Mouse (Mus musculus): ENCODE measurements around the gene Pon1. TPM values are rescaled to one million over a fixed set of nuclear protein-coding genes. Genes with fewer than 3 reads are reported as not detected.

Gene Pon1
- polyA plus RNA-seq, 1 experiment = not detected

DNA sequence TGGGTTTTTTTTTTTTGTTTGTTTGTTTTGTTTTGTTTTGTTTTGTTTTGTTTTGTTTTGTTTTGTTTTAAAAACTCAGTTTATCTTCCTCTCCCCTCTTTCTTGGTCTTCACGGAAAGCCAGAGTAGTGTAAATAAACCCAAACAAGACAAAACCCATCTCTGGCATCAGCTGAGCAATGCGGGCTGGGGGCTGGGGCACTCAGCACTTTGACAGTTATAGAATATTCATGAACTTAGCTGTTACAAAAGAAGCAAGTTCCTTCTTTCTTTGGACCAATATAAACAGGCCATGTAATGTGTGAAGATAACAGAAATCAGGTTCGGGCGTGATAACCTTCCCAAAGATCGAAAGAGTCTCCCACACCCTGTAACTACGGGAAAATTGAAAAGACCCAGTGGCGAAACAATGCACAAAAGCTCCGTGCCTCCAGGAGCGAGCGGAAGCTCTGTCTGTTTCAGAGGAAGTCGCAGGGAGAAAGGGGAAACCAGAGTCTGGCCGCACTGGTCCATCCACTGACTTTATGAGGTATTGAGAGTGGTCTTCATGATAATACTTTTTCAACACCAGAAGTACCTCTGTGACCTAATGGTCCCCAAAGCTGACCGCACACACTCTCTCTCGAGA, 26.6 kb downstream of the Pon1 start:
- WGBS = 37% methylated on average over 14 of the region's 14 CpGs
- H3K4me1 ChIP-seq (ENCODE audit: control insufficient read depth, insufficient read depth, low read length) = no peaks in the 10 kb centered on the region
- TF ChIP-seq POLR2A (IDR thresholded peaks at IDR 0.05; ENCODE audit: insufficient read depth, low read depth, low read length) (no peak), CTCF (IDR thresholded peaks at IDR 0.05; ENCODE audit: insufficient read depth, low read depth, low read length) (no peak)
- no peak overlapping the region for H3K27ac ChIP-seq (ENCODE audit: insufficient read depth, low read depth, low read length)
- no peak overlapping the region for H3K4me3 ChIP-seq (ENCODE audit: insufficient read depth, low read depth, low read length)

DNA sequence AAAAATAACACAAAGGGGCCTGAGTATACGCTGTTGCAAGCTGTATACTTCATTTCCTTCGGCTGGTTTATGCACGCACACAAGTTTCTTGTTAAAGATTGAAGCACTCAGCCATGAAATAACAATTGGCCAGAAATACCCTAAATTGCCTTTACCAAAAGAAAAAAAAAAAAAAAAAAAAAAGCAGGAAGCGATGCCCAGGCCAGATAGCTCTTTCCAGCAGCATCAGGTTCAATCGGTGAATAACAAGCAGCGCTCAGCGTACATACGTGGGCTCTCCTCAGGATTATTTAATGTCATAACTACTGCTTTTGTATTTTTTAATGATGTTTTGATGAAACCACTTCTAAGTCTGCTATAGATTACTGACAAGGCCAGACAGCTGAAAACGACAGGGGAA, 28.9 kb downstream of the Pon1 start:
- 77% methylated on average over 9 of the region's 9 CpGs for WGBS
- Histone ChIP-seq H3K4me3 (ENCODE audit: insufficient read depth, low read depth, low read length) (no peak overlapping the region), H3K4me1 (ENCODE audit: control insufficient read depth, insufficient read depth, low read length) (no peaks in the 10 kb centered on the region), H3K27ac (ENCODE audit: insufficient read depth, low read depth, low read length) (no peak overlapping the region)
- TF ChIP-seq POLR2A (IDR thresholded peaks at IDR 0.05; ENCODE audit: insufficient read depth, low read depth, low read length) (no peak), CTCF (IDR thresholded peaks at IDR 0.05; ENCODE audit: insufficient read depth, low read depth, low read length) (no peak)

DNA sequence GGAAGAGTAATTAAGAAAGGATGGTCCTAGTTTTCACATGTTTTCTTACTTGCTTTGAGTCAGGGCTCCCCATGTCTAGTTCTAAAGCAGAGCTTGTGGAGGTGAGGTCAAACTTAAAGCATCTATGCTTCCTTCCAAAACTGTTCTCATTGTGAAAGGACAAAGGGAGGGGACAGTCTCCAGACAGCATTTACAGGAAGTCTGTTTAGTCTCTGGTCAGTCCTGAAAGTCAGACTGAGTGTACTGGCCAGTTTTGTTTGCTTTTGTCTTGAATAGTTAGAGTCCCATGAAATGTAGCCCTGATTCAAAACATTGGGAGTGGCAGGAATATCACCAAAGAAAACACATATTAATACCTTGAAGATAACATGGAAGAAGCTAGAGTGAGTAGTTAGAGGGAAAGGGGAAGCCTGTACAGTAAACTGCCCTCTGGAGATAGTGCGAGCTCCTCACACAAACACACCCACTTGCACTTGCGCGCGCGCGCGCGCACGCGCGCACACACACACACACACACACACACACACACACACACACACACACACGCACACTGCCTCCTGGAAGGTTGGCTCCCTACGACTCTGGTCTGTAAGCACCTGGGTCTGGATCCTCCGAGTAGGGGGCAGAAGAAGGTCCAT, 30.1 kb downstream of the Pon1 start:
- Histone ChIP-seq H3K4me1 (ENCODE audit: control insufficient read depth, insufficient read depth, low read length) (no peaks in the 10 kb centered on the region), H3K4me3 (ENCODE audit: insufficient read depth, low read depth, low read length) (no peak overlapping the region), H3K27ac (ENCODE audit: insufficient read depth, low read depth, low read length) (no peak overlapping the region)
- TF ChIP-seq CTCF (IDR thresholded peaks at IDR 0.05; ENCODE audit: insufficient read depth, low read depth, low read length) (no peak), POLR2A (IDR thresholded peaks at IDR 0.05; ENCODE audit: insufficient read depth, low read depth, low read length) (no peak)
- WGBS = over 99% methylated on average over 14 of the region's 14 CpGs

DNA sequence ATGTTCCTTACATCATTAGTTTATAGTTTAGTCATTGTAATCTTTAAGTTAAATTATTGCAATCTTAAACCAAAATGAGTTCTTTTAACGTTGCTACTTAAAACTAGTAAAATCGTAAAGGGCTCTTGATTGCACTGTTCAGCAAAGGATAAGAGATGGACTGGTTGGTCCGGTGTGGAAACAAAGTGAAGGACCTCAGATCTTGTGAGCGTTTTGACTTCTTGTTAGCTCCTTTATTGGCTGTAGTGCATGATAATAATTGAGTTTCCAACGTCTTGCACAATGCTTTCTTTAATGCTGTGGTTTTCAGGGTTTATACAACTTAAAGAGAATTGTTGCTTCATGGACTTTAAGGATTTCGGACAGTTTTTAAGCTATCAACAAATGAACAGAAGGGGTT, 31.7 kb downstream of the Pon1 start:
- WGBS = 88% methylated on average over 6 of the region's 6 CpGs
- Histone ChIP-seq H3K4me3 (ENCODE audit: insufficient read depth, low read depth, low read length) (no peak overlapping the region), H3K27ac (ENCODE audit: insufficient read depth, low read depth, low read length) (no peak overlapping the region), H3K4me1 (ENCODE audit: control insufficient read depth, insufficient read depth, low read length) (no peaks in the 10 kb centered on the region)
- no peak for TF ChIP-seq CTCF (IDR thresholded peaks at IDR 0.05; ENCODE audit: insufficient read depth, low read depth, low read length)
- no peak for TF ChIP-seq POLR2A (IDR thresholded peaks at IDR 0.05; ENCODE audit: insufficient read depth, low read depth, low read length)

DNA sequence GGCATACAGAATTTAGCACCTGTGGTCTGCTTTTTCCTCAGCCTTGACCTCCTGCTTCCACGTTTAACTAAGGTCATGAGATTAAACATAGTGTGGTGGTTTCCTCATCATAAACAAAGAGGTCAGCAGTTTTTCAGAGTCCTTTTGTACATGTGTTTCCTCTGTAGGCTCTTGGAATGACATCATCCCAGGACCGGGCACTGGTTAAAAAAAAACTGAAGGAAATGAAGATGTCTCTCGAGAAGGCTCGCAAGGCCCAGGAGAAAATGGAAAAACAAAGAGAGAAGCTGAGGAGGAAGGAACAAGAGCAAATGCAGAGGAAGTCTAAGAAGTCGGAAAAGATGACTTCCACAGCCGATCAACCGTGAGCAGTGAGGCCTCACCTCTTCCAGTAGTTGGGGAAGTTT, 34.4 kb downstream of the Pon1 start:
- Histone ChIP-seq H3K27ac (ENCODE audit: insufficient read depth, low read depth, low read length) (no peak overlapping the region), H3K4me1 (ENCODE audit: control insufficient read depth, insufficient read depth, low read length) (no peaks in the 10 kb centered on the region), H3K4me3 (ENCODE audit: insufficient read depth, low read depth, low read length) (no peak overlapping the region)
- TF ChIP-seq POLR2A (IDR thresholded peaks at IDR 0.05; ENCODE audit: insufficient read depth, low read depth, low read length) (no peak), CTCF (IDR thresholded peaks at IDR 0.05; ENCODE audit: insufficient read depth, low read depth, low read length) (no peak)
- WGBS = 88% methylated on average over 7 of the region's 7 CpGs

DNA sequence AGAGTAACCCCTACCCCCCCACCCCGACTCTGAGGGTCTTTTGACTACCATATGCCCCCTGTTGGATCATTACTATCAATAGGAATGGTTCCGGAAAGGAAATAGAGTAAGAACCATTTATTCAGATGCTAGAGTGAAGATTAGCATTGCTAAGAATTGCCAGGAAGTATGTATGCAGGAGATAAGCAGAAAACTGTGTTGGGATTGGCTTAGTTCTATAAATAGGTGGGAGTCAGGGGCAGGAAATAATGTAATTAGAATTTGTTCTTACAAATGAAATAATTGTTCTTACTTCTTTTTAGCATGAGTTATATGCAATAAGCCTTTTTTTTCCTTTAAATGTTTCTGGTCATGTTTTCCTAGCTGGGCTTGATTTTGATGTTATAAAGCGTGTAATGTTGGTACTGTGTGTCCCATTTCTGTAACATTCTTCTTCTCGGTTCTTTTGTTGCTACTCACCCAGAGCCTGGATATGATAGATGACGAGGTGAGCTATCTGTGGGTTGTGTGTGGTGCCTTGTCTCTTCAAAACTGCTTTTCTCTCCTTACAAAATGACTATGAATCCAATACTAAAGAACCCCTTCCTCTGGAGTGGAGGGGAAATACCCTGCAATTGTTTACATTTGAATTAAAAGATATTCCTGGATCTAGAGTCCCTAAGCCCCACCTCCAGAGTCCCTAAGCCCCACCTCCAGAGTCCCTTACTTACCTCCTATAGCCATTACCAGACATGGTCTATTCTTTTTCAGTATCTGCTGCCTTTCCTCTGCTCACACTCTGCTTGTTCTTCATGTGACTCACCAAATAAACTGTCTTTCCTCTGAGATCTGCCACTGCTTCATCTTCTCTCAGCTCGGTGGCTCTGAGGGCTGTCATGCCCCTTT, 37.0 kb downstream of the Pon1 start:
- Histone ChIP-seq H3K4me3 (ENCODE audit: insufficient read depth, low read depth, low read length) (no peak overlapping the region), H3K4me1 (ENCODE audit: control insufficient read depth, insufficient read depth, low read length) (no peaks in the 10 kb centered on the region), H3K27ac (ENCODE audit: insufficient read depth, low read depth, low read length) (no peak overlapping the region)
- 81% methylated on average over 6 of the region's 6 CpGs for WGBS
- TF ChIP-seq CTCF (IDR thresholded peaks at IDR 0.05; ENCODE audit: insufficient read depth, low read depth, low read length) (no peak), POLR2A (IDR thresholded peaks at IDR 0.05; ENCODE audit: insufficient read depth, low read depth, low read length) (no peak)

DNA sequence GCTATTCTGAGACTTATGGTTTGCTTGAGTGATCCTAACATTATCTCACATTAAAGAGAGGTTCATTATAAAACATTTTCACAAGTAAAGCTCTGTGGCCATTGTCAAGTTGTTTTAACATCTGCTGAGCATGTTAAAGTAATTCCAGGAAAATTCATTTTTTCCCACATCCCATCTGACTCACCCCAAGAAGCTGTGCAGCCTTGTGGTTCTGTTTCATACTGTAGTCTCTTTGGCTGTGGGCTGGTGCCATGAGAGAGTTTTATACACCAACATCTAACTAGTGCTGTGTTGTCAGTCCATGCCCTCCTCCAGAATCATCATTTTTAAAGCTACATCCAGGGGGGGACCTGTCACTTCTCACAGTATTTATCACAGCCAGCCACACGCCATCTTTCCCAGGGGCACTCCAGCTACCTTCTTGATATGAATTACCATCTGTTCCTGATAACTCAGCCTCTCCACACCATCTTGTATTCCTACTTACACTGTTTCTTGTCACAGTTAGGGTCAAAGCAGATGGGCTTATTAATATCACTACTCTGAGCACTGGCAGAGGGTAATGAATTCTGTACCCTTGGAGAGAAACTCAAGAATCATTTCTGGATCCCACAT, 38.3 kb downstream of the Pon1 start:
- H3K4me3 ChIP-seq (ENCODE audit: insufficient read depth, low read depth, low read length) = no peak overlapping the region
- H3K4me1 ChIP-seq (ENCODE audit: control insufficient read depth, insufficient read depth, low read length) = no peaks in the 10 kb centered on the region
- TF ChIP-seq POLR2A (IDR thresholded peaks at IDR 0.05; ENCODE audit: insufficient read depth, low read depth, low read length) = no peak
- no peak for TF ChIP-seq CTCF (IDR thresholded peaks at IDR 0.05; ENCODE audit: insufficient read depth, low read depth, low read length)
- no peak overlapping the region for H3K27ac ChIP-seq (ENCODE audit: insufficient read depth, low read depth, low read length)
- 86% methylated on average over 1 of the region's 1 CpGs for WGBS

DNA sequence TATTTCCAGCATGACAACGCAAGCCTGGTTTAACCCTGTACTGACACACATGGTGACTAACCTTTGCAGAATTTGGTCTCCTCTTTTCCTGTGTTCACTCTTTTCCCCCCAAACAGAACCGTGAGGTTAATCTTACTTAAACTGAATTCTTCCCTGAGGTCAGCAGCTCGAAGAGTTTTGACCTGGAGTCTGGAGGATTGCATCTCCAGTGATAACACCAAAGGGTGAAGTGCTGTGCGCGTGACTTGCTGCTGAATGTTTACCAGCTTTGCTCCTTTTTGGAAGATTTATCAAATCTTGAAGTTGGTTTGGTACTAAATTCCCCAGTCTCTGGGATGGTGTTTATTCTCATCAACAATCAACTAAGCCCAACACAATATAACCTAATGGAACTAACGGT, 39.0 kb downstream of the Pon1 start:
- TF ChIP-seq POLR2A (IDR thresholded peaks at IDR 0.05; ENCODE audit: insufficient read depth, low read depth, low read length) = no peak
- TF ChIP-seq CTCF (IDR thresholded peaks at IDR 0.05; ENCODE audit: insufficient read depth, low read depth, low read length) = no peak
- 95% methylated on average over 6 of the region's 6 CpGs for WGBS
- Histone ChIP-seq H3K4me3 (ENCODE audit: insufficient read depth, low read depth, low read length) (no peak overlapping the region), H3K27ac (ENCODE audit: insufficient read depth, low read depth, low read length) (no peak overlapping the region), H3K4me1 (ENCODE audit: control insufficient read depth, insufficient read depth, low read length) (no peaks in the 10 kb centered on the region)
